Mouse (Mus musculus) hindbrain, postnatal 0 days (tissue): ENCODE measurements around the gene Clcn2. TPM values are rescaled to one million over a fixed set of nuclear protein-coding genes. Genes with fewer than 3 reads are reported as not detected.

Experiments
- ATAC-seq: fragments of 200-750 bp; cut with Nextera tagmentation; 2 replicates; pipeline ENCODE4 v1.8.0; 2017; ENCODE audit warnings: mild to moderate bottlenecking, moderate TSS enrichment, moderate library complexity
- DNase-seq: peaks from one replicate; pipeline ENCODE4 v3.0.0-alpha.2; 2015; ENCODE audit warnings: low spot score
- H3K27ac ChIP-seq: fragments of 300-500 bp; sonication (generic); 2 replicates; pipeline ENCODE4 v1.5.1; 2014; ENCODE audit warnings: mild to moderate bottlenecking
- H3K27me3 ChIP-seq: fragments of 300-500 bp; sonication (generic); 2 replicates; pipeline ENCODE4 v1.6.1; 2014; ENCODE audit warnings: low read length, mixed read lengths; ENCODE audit not compliant: insufficient read depth
- H3K36me3 ChIP-seq: fragments of 300-500 bp; sonication (generic); 2 replicates; pipeline ENCODE4 v1.6.1; 2014; ENCODE audit warnings: low read length, mixed read lengths; ENCODE audit not compliant: insufficient read depth
- H3K4me1 ChIP-seq: fragments of 300-500 bp; sonication (generic); 2 replicates; pipeline ENCODE4 v1.6.1; 2014; ENCODE audit warnings: antibody characterized with exemption, low read length, mixed read lengths; ENCODE audit not compliant: insufficient read depth
- H3K4me2 ChIP-seq: fragments of 300-500 bp; sonication (generic); 2 replicates; pipeline ENCODE4 v1.6.1; 2014; ENCODE audit warnings: low read depth, mild to moderate bottlenecking, low read length, moderate library complexity, mixed read lengths
- H3K4me3 ChIP-seq: fragments of 300-500 bp; sonication (generic); 2 replicates; pipeline ENCODE4 v1.5.1; 2014; ENCODE audit warnings: low read length
- H3K9ac ChIP-seq: fragments of 300-500 bp; sonication (generic); replicated peaks from 2 replicates; pipeline ENCODE4 v1.6.1; 2014; ENCODE audit warnings: mild to moderate bottlenecking, low read length, moderate library complexity, mixed read lengths
- H3K9me3 ChIP-seq: fragments of 300-500 bp; sonication (generic); 2 replicates; pipeline ENCODE4 v1.6.1; 2016; ENCODE audit warnings: low read length, mixed read lengths
- CTCF ChIP-seq: IDR thresholded peaks from 2 replicates; pipeline ENCODE4 v1.5.1; 2016; ENCODE audit warnings: antibody characterized with exemption, control low read depth, low read depth
- WGBS: fragments of 180-500 bp; shearing (Covaris S2); extraction: QIAGEN DNeasy Blood & Tissue Kit; methylation state at CpG from one replicate; pipeline ENCODE4 v1.1.7; 2014; 5-methylcytosine and 5-hydroxymethylcytosine counted together
- polyA plus RNA-seq: library from polyadenylated mRNA; unstranded; fragments of >200 nt; fragmentation: Nextera tagmentation; extraction: Ambion mirVana; gene quantifications from 2 replicates; pipeline ENCODE4 v1.2.1, GENCODE M21; 2015
- total RNA-seq: library from RNA; depleted of rRNA; stranded (reverse); fragments of >200 nt; gene quantifications from 2 replicates; pipeline ENCODE4 v1.2.3, GENCODE M21; 2014

Clcn2 gene
- total and polyA plus RNA-seq, 2 experiments from 2014 or later, result 18.5 to 74.6 TPM

DNA sequence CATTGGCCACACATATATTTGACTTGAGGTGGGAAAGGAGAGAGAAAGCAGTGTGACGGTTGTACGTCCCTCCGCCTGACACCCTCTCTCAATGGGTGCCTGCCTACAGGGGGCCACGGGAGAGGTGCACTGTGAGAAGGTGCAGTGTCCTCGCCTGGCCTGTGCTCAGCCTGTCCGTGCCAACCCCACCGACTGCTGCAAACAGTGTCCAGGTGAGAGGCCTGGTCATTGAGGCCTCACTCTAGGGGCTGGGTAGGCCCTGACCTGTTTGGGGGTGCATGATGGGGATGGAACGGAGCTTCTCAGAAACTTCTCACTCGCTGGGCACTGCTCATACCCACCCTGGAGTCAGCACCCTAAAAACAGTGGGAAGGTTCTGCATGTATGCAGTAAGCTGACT lies 22.3 kb upstream of the Clcn2 start:
- DNase-seq, result no peak
- Histone ChIP-seq H3K27me3 (no peaks in the 10 kb centered on the region), H3K4me1 (no peaks in the 10 kb centered on the region), H3K9me3 (no peaks in the 10 kb centered on the region), H3K4me2 (no peak overlapping the region), H3K27ac (no peak overlapping the region), H3K36me3 (0 out of 2 replicates have a peak, but pooled peaks cover 11% of the 10 kb centered on the region), H3K9ac (no peak overlapping the region), H3K4me3 (no peak overlapping the region)
- TF ChIP-seq CTCF, result no peak
- WGBS, result 92% methylated on average over 9 of the region's 9 CpGs
- ATAC-seq, result no peak

DNA sequence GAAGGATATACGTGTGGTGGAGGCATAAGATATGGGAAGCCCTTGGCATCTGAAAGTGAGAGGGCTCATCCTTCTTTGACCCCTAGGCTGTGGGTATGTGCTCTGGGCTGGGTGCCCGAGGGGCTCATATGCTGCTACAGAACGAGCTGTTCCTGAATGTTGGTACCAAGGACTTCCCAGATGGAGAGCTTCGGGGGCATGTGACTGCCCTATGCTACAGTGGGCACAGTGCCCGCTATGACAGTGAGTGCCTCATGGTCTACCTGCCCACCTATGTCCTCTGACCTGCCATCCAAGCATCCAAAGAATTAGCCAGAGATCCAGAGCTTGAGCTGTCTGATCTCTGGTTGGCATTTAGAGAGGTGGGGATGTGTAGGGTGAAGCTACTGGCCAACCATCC lies 19.3 kb upstream of the Clcn2 start:
- Histone ChIP-seq H3K27ac (no peak overlapping the region), H3K9me3 (no peaks in the 10 kb centered on the region), H3K4me2 (no peak overlapping the region), H3K27me3 (no peaks in the 10 kb centered on the region), H3K4me3 (no peak overlapping the region), H3K36me3 (0 out of 2 replicates have a peak, but pooled peaks cover 9% of the 10 kb centered on the region), H3K4me1 (peaks cover 4% of the 10 kb centered on the region; the same call in 1 of the 2 replicates), H3K9ac (no peak overlapping the region)
- no peak for DNase-seq
- no peak for ATAC-seq
- 88% methylated on average over 5 of the region's 5 CpGs for WGBS
- TF ChIP-seq CTCF, result no peak

- Histone ChIP-seq H3K4me1 (peaks cover 4% of the 10 kb centered on the region; the same call in 1 of the 2 replicates), H3K4me3 (no peak overlapping the region), H3K36me3 (0 out of 2 replicates have a peak, but pooled peaks cover 4% of the 10 kb centered on the region), H3K9me3 (no peaks in the 10 kb centered on the region), H3K4me2 (no peak overlapping the region), H3K27ac (no peak overlapping the region), H3K27me3 (no peaks in the 10 kb centered on the region), H3K9ac (no peak overlapping the region)
- ATAC-seq (no peak), DNase-seq (no peak)
- WGBS, result 85% methylated on average over 7 of the region's 7 CpGs
- no peak for TF ChIP-seq CTCF
Measured at GRCm38 (mm10) chr16:20736168-20736567, 18.6 kb upstream of the Clcn2 start.

GRCm38 (mm10) chr16:20735651-20736050 lies 18.1 kb upstream of the Clcn2 start:
- no peak for TF ChIP-seq CTCF
- ATAC-seq (no peak), DNase-seq (no peak)
- Histone ChIP-seq H3K4me3 (no peak overlapping the region), H3K4me2 (no peak overlapping the region), H3K9ac (no peak overlapping the region), H3K9me3 (no peaks in the 10 kb centered on the region), H3K4me1 (peaks cover 4% of the 10 kb centered on the region; the same call in 1 of the 2 replicates), H3K36me3 (0 out of 2 replicates have a peak, but pooled peaks cover 4% of the 10 kb centered on the region), H3K27me3 (no peaks in the 10 kb centered on the region), H3K27ac (no peak overlapping the region)
- WGBS, result 76% methylated on average over 5 of the region's 5 CpGs

DNA sequence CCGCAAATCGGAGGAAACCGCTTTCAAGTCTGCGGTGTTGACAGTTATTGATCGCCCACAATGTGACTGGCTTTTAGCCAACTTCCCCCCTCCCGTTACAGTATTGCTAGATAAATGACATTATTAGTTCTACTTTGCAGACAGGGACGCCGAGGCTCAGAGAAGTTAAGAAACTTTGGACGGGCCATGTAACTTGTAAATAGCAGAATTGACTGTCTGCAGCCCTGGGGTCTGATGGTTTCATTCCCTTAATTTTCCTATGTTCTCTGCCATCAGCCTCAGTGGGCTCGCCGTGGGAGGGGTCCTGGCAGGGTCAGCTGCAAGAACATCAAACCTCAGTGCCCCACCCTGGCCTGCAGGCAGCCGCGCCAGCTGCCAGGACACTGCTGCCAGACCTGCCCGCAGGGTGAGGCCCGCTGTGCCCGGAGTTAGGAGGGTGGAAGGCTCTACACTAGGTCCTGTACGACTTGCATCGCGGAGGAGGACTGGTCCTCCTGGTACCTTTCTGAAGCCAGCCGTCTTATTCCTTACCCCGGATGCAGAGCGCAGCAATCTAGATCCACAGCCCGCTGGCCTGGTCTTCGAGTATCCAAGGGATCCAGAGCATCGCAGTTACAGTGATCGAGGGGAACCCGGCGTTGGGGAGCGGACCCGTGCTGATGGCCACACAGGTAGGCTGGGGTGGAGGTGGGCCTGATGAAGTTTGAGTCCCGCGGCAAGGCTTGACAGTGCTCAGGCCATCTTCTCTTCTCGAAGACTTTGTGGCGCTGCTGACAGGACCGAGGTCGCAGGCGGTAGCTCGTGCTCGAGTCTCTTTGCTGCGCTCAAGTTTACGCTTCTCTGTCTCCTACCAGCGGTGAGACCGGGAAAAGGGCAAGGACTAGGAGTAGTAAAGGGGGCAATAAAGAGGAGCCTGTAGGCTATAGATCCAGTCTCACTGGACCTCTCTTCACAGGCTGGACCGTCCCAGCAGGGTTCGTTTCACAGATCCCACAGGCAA lies 16.5 kb upstream of the Clcn2 start, which contains the start of gene Thpo:
TSS of gene Thpo (minus strand) at position 781 of the 1,000 bp plus-strand sequence.
- peak within 1 kb of the TSS; percentile 86 for H3K9ac ChIP-seq

DNA sequence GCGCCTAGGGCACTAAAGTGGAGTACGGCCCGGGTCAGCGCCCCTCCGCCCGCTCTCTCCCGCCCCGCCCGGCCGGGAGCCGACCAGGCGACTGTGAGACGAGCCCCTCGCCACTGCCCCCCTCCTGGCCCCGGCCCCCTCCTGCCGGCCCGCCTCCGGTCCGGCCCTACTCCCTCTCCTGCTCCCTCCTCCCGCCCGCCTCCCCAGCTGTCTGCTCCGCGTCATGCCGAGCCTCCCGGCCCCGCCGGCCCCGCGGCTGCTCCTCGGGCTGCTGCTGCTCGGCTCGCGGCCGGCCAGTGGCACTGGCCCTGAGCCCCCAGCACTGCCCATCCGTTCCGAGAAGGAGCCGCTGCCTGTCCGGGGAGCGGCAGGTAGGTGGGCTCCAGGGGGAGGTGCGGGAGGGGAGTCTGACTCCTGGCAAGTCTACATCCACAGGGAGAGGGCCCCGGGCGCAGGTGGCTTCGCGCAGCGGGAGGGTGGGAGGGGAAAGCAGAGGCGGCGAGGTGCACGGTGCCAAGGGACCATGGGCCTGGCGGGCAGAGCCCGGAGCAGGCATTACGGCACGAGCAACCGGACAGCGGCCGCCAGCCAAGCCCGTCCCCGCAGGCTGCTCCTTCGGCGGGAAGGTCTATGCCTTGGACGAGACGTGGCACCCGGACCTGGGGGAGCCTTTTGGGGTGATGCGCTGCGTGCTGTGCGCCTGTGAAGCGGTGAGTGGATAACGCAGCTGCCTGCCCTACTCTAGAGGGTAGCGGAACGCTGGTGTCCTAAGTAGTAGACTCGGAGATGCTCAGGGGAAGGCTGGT lies 15.6 kb upstream of the Clcn2 start, which contains the start of gene Chrd:
TSS of gene Chrd (plus strand) at position 203 of the 806 bp plus-strand sequence.
- H3K9me3 ChIP-seq, result no peaks in the 10 kb centered on the region
- peak within 1 kb of the TSS; percentile 96 for H3K4me2 ChIP-seq
- ATAC-seq (peak; percentile 80), DNase-seq (peak; percentile 73)
- peak within 1 kb of the TSS; percentile 74 for H3K4me3 ChIP-seq
- H3K27ac ChIP-seq, result peak within 1 kb of the TSS; percentile 85
- H3K9ac ChIP-seq, result peak within 1 kb of the TSS; percentile 86
- WGBS, result 1% methylated on average over 57 of the region's 70 CpGs
- no peaks in the 10 kb centered on the region for H3K27me3 ChIP-seq
- no peak for TF ChIP-seq CTCF
- peaks cover 4% of the 10 kb centered on the region; the same call in 1 of the 2 replicates for H3K4me1 ChIP-seq
- H3K36me3 ChIP-seq, result 0 out of 2 replicates have a peak, but pooled peaks cover 4% of the 10 kb centered on the region

More for the DNA sequence above, 16.5 kb upstream of the Clcn2 start, which contains the start of gene Thpo:
- peak; percentile 38 for DNase-seq
- ATAC-seq, result no peak
- H3K4me1 ChIP-seq, result peaks cover 4% of the 10 kb centered on the region; the same call in 1 of the 2 replicates
- peak within 1 kb of the TSS; percentile 96 for H3K4me2 ChIP-seq
- WGBS, result 4% methylated on average over 45 of the region's 45 CpGs
- no peaks in the 10 kb centered on the region for H3K27me3 ChIP-seq
- H3K36me3 ChIP-seq, result 0 out of 2 replicates have a peak, but pooled peaks cover 4% of the 10 kb centered on the region
- H3K4me3 ChIP-seq, result peak within 1 kb of the TSS; percentile 74
- peak; percentile 36 for TF ChIP-seq CTCF
- peak within 1 kb of the TSS; percentile 85 for H3K27ac ChIP-seq
- no peaks in the 10 kb centered on the region for H3K9me3 ChIP-seq
